Mouse (Mus musculus): ENCODE results near the gene Noc2l. TPM values are rescaled to one million over a fixed set of nuclear protein-coding genes. Genes with fewer than 3 reads are reported as not detected.

Gene Noc2l
- polyA plus RNA-seq (2012; rRNA removed) (62.7 and 68.0 TPM in 2 replicates), polyA plus RNA-seq (2014; fragmentation: Nextera tagmentation; extraction: Ambion mirVana) (40.2 and 50.7 TPM in 2 replicates)

DNA sequence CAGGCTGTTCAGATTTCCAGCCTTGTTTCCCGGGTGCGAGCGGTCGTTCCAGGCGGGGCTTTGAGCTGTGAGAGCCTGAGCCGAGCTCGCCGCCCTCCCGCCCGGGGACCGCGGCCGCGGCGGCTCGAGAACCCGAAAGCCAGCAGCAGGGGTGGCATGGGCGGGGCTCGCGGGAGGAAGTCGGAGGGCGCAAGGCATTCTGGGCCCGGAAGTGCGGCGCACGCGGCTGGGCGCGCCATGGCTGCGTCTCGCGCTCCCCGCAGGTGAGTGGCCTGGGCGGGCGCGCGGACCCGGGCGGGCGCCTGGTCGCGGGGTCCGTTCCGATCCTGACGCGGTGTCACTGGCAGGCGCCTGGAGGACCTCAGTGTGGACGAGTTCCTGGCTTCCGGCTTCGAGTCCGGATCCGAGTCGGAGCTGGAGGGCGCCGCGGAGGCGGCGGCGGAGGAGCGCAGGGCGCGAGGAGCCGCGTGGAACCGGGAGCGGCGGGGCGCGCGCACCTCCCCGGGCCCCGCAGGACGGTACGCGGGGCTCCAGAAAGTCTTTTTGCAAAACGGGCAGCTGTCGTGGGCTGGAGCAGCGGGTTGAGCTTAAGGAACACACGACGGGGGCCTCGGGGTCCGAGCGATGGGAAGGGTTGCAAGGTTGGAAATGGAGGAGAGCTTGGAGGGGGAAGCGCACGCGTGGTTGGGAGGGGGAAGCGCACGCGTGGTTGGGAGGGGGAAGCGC is at the start of gene Noc2l:
Gene Noc2l (plus strand): TSS at position 203 of the 726 bp plus-strand sequence.
- Histone ChIP-seq H3K36me3 (replicated peaks; ENCODE audit: control insufficient read depth, insufficient read depth, low read depth) (peaks cover 43% of the 10 kb centered on the region), H3K27me3 (ENCODE audit: control insufficient read depth, insufficient read depth, low read length) (no peaks in the 10 kb centered on the region), H3K27ac (peak within 1 kb of the TSS; percentile 88), H3K4me2 (ENCODE audit: low read depth) (peak within 1 kb of the TSS; percentile 95), H3K9me3 (ENCODE audit: control insufficient read depth, low read length) (no peaks in the 10 kb centered on the region), H3K4me3 (ENCODE audit: insufficient read depth in 1 of 2, low read depth in 2 of 2, low read length in 2 of 2) (peak within 1 kb of the TSS; percentile 86 to 99), H3K9ac (replicated peaks) (peak within 1 kb of the TSS; percentile 92), H3K4me1 (replicated peaks; ENCODE audit: control insufficient read depth in 2 of 2, insufficient read depth in 2 of 2, low read length in 1 of 2) (peaks cover 4 to 7% of the 10 kb centered on the region in 2 experiments; a peak in 2 of 4 replicates)
- DNase-seq (ENCODE audit: low read depth in 3 of 3, low spot score in 3 of 3), result peak; percentile 82 to 85 (median 83)
- under 1% methylated on average over 77 of the region's 90 CpGs for WGBS (ENCODE audit: insufficient replicate concordance)
- TF ChIP-seq CTCF (IDR thresholded peaks at IDR 0.05; ENCODE audit: low read depth), result no peak
- no peak for TF ChIP-seq EP300 (IDR thresholded peaks at IDR 0.05; ENCODE audit: low read depth)
- ATAC-seq (ENCODE audit: insufficient read depth), result peak; percentile 87

DNA sequence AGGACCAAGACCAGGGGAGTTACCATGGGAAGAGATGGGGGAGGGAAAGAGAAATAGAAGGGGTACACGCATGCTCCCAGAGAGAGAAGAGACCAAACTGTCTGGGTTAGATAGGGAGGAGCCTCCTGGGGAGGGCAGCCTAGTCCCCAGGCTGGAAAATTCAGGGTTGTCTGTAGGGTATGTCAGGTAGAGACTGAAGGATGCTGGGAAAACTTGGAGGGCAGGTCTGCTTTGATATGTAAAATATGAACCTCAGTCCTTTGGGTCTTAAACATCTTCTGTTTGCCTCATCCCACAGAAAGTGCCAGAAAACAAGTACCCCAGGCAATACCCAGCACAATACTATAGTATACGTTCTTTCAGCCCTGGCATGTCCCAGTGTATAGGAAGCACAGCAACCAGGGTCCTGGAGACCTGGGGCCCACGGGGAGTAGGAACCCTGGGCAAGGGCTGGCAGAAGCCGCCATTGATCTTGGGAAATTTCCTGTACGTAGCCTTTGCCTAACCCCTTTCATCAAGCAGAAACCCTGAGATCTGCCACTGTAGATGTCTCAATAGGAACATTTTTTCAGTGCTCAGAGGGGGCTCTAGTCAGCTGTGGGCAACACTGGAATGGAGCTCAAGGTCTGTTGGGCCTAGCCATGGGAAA is 47.5 kb upstream of the Noc2l start:
- H3K4me1 ChIP-seq (replicated peaks; ENCODE audit: control insufficient read depth in 2 of 2, insufficient read depth in 2 of 2, low read length in 1 of 2), result peaks cover 26 to 48% of the 10 kb centered on the region in 2 experiments
- DNase-seq (ENCODE audit: low read depth in 3 of 3, low spot score in 3 of 3), result no peak
- H3K4me2 ChIP-seq (ENCODE audit: low read depth), result no peak overlapping the region
- no peak overlapping the region for H3K27ac ChIP-seq
- H3K27me3 ChIP-seq (ENCODE audit: control insufficient read depth, insufficient read depth, low read length), result no peaks in the 10 kb centered on the region
- H3K9me3 ChIP-seq (ENCODE audit: control insufficient read depth, low read length), result no peaks in the 10 kb centered on the region
- H3K4me3 ChIP-seq (ENCODE audit: insufficient read depth in 1 of 2, low read depth in 2 of 2, low read length in 2 of 2), result no peak overlapping the region
- ATAC-seq (ENCODE audit: insufficient read depth), result no peak
- no peak for TF ChIP-seq CTCF (IDR thresholded peaks at IDR 0.05; ENCODE audit: low read depth)
- TF ChIP-seq EP300 (IDR thresholded peaks at IDR 0.05; ENCODE audit: low read depth), result no peak
- 53% methylated on average over 5 of the region's 5 CpGs for WGBS (ENCODE audit: insufficient replicate concordance)
- no peaks in the 10 kb centered on the region for H3K36me3 ChIP-seq (replicated peaks; ENCODE audit: control insufficient read depth, insufficient read depth, low read depth)
- no peak overlapping the region for H3K9ac ChIP-seq (replicated peaks)

DNA sequence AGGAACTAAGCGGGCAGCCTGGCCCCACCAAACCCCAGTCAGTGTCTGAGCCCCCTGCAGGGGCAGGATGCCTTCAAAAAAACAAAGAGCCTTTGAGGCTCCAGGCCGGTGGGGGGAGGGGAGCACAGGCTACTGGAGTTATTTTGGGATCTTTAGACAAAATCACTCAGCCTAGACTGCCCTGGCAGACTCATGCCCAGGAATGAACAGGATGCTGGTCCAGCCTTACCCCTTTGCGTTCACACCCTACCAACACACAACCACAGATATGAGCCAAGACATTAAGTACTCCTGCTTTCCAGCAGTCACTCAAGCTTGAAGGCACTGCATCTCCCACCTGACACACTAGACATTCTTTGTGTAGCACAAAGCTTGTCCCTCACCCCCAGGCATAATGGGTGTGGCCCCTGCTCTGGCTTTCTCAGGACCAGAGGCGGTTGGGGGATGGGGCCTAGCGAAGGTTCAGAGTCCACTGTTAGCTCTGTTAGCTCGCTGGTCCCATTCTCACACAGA is 46.9 kb upstream of the Noc2l start:
- H3K27ac ChIP-seq, result no peak overlapping the region
- no peak overlapping the region for H3K9ac ChIP-seq (replicated peaks)
- no peaks in the 10 kb centered on the region for H3K27me3 ChIP-seq (ENCODE audit: control insufficient read depth, insufficient read depth, low read length)
- H3K4me3 ChIP-seq (ENCODE audit: insufficient read depth in 1 of 2, low read depth in 2 of 2, low read length in 2 of 2), result no peak overlapping the region
- H3K4me2 ChIP-seq (ENCODE audit: low read depth), result no peak overlapping the region
- no peaks in the 10 kb centered on the region for H3K36me3 ChIP-seq (replicated peaks; ENCODE audit: control insufficient read depth, insufficient read depth, low read depth)
- ATAC-seq (ENCODE audit: insufficient read depth) (no peak), DNase-seq (ENCODE audit: low read depth in 3 of 3, low spot score in 3 of 3) (no peak)
- H3K4me1 ChIP-seq (replicated peaks; ENCODE audit: control insufficient read depth in 2 of 2, insufficient read depth in 2 of 2, low read length in 1 of 2), result peaks cover 26 to 49% of the 10 kb centered on the region in 2 experiments
- TF ChIP-seq EP300 (IDR thresholded peaks at IDR 0.05; ENCODE audit: low read depth), result no peak
- TF ChIP-seq CTCF (IDR thresholded peaks at IDR 0.05; ENCODE audit: low read depth), result no peak
- 49% methylated on average over 6 of the region's 6 CpGs for WGBS (ENCODE audit: insufficient replicate concordance)
- H3K9me3 ChIP-seq (ENCODE audit: control insufficient read depth, low read length), result no peaks in the 10 kb centered on the region

DNA sequence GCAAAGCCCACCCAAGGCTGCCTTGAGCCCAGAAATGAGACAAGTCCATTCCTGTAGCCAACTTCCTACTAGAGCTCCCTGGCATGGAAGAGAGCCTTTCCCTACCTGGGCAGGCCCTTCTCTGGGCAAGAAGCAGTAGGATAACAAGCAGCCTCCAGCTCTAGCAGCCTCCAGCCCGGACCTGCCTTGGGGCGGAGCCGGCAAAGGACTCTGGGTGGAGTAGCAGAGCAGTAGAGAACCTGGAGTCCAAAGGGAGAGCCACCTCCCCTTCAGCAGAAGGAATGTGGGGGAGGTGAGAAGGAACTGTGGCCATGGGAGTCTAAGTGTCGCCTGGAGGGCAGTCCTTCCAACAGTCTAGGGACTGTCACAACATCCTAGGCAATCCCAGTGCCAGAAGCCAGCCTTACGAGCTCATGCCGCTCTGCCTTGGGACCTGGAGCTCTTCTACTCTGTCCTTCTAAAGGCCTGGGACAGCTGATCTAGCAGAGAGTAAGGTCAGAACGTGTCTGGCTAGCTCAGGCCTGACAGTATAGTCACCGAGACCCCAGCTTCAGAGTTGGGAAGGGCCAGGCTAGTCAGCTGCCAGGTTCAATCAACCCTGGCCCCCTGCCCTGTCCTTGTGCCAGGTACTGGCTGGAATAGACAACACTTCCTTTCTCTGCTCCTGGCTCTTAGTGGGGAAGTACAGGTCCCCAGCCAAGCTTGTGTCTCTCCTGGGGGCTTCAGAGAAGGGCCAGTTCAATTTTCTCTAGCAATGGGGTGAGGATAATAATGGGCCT is 43.2 kb upstream of the Noc2l start:
- Histone ChIP-seq H3K9me3 (ENCODE audit: control insufficient read depth, low read length) (no peaks in the 10 kb centered on the region), H3K9ac (replicated peaks) (no peak overlapping the region), H3K36me3 (replicated peaks; ENCODE audit: control insufficient read depth, insufficient read depth, low read depth) (no peaks in the 10 kb centered on the region), H3K4me2 (ENCODE audit: low read depth) (no peak overlapping the region), H3K4me1 (replicated peaks; ENCODE audit: control insufficient read depth in 2 of 2, insufficient read depth in 2 of 2, low read length in 1 of 2) (peaks cover 18 to 32% of the 10 kb centered on the region in 2 experiments), H3K27ac (no peak overlapping the region), H3K4me3 (ENCODE audit: insufficient read depth in 1 of 2, low read depth in 2 of 2, low read length in 2 of 2) (no peak overlapping the region), H3K27me3 (ENCODE audit: control insufficient read depth, insufficient read depth, low read length) (peaks cover 16% of the 10 kb centered on the region)
- DNase-seq (ENCODE audit: low read depth in 3 of 3, low spot score in 3 of 3) (no peak), ATAC-seq (ENCODE audit: insufficient read depth) (peak; percentile 16; the same call in 1 of the 2 replicates)
- TF ChIP-seq EP300 (IDR thresholded peaks at IDR 0.05; ENCODE audit: low read depth) (no peak), CTCF (IDR thresholded peaks at IDR 0.05; ENCODE audit: low read depth) (peak; percentile 26; the same call in 1 of the 2 replicates)
- 47% methylated on average over 8 of the region's 8 CpGs for WGBS (ENCODE audit: insufficient replicate concordance)
